Mouse (Mus musculus) embryo, embryonic 11 days (tissue): ENCODE results near the gene Ndufa3.
"Not testable (repeated sequence)": the region's sequence is repeated elsewhere in the genome, so short reads cannot be mapped to it uniquely, and the experiment has no call there.

Experiments
- DNase-seq: peaks from one replicate; pipeline ENCODE4 v3.0.0-alpha.2; 2015

Gene Ndufa3

GRCm38 (mm10) chr7:3617242-3617995 lies at the start of gene Ndufa3:
Gene Ndufa3, plus strand, starts transcription at chr7:3617373.
- DNase-seq, result peak; percentile 94

GRCm38 (mm10) chr7:3569725-3570124 lies 47.4 kb upstream of the Ndufa3 start:
- DNase-seq, result no peak

- DNase-seq, result not testable (repeated sequence)
Observed at GRCm38 (mm10) chr7:3570580-3570979, 46.6 kb upstream of the Ndufa3 start.

- no peak for DNase-seq
Observed at GRCm38 (mm10) chr7:3571847-3572246, 45.3 kb upstream of the Ndufa3 start.

GRCm38 (mm10) chr7:3574216-3574615 lies 43.0 kb upstream of the Ndufa3 start:
- DNase-seq, result no peak

GRCm38 (mm10) chr7:3576354-3577124 lies 40.6 kb upstream of the Ndufa3 start:
- no peak for DNase-seq

- no peak for DNase-seq
Observed at GRCm38 (mm10) chr7:3578196-3578595, 39.0 kb upstream of the Ndufa3 start.

- no peak for DNase-seq
Observed at GRCm38 (mm10) chr7:3578952-3579546, 38.1 kb upstream of the Ndufa3 start.

GRCm38 (mm10) chr7:3580029-3580428 lies 37.1 kb upstream of the Ndufa3 start:
- DNase-seq, result no peak

- no peak for DNase-seq
Observed at GRCm38 (mm10) chr7:3585763-3586162, 31.4 kb upstream of the Ndufa3 start.

GRCm38 (mm10) chr7:3586255-3586654 lies 30.9 kb upstream of the Ndufa3 start:
- no peak for DNase-seq

- no peak for DNase-seq
Observed at GRCm38 (mm10) chr7:3587292-3587691, 29.9 kb upstream of the Ndufa3 start.

GRCm38 (mm10) chr7:3590550-3590949 lies 26.6 kb upstream of the Ndufa3 start:
- no peak for DNase-seq

- DNase-seq, result no peak
Observed at GRCm38 (mm10) chr7:3591534-3591933, 25.6 kb upstream of the Ndufa3 start.

GRCm38 (mm10) chr7:3593855-3594254 lies 23.3 kb upstream of the Ndufa3 start:
- no peak for DNase-seq

GRCm38 (mm10) chr7:3594686-3595085 lies 22.5 kb upstream of the Ndufa3 start:
- no peak for DNase-seq

GRCm38 (mm10) chr7:3595146-3595545 lies 22.0 kb upstream of the Ndufa3 start:
- no peak for DNase-seq

- DNase-seq, result not testable (repeated sequence)
Observed at GRCm38 (mm10) chr7:3597755-3598154, 19.4 kb upstream of the Ndufa3 start.

GRCm38 (mm10) chr7:3601119-3601518 lies 16.1 kb upstream of the Ndufa3 start:
- peak; percentile 85 for DNase-seq

GRCm38 (mm10) chr7:3606798-3607197 lies 10.4 kb upstream of the Ndufa3 start:
- peak; percentile 39 for DNase-seq

- no peak for DNase-seq
Observed at GRCm38 (mm10) chr7:3607391-3607790, 9.8 kb upstream of the Ndufa3 start.

- no peak for DNase-seq
Observed at GRCm38 (mm10) chr7:3608668-3609067, 8.5 kb upstream of the Ndufa3 start.

- DNase-seq, result no peak
Observed at GRCm38 (mm10) chr7:3609082-3609481, 8.1 kb upstream of the Ndufa3 start.

GRCm38 (mm10) chr7:3610437-3610836 lies 6.7 kb upstream of the Ndufa3 start:
- no peak for DNase-seq
